Mouse (Mus musculus): Measurements from ENCODE around the gene Padi3.

The Padi3 gene

GRCm38 (mm10) chr4:140810458-140811260 is at the start of gene Padi3:
Gene Padi3 (minus strand): TSS chr4:140810648.
- DNase-seq: peak in 1 of 2 experiments; percentile 18

- DNase-seq: no peak
Measured at GRCm38 (mm10) chr4:140859291-140859690, 48.8 kb upstream of the Padi3 start.

- no peak for DNase-seq
Measured at GRCm38 (mm10) chr4:140857813-140858212, 47.4 kb upstream of the Padi3 start.

GRCm38 (mm10) chr4:140857041-140857440 is 46.6 kb upstream of the Padi3 start:
- DNase-seq: no peak

- no peak for DNase-seq
Measured at GRCm38 (mm10) chr4:140855151-140855550, 44.7 kb upstream of the Padi3 start.

GRCm38 (mm10) chr4:140854455-140854864 is 44.0 kb upstream of the Padi3 start:
- DNase-seq: no peak

GRCm38 (mm10) chr4:140853626-140854025 is 43.2 kb upstream of the Padi3 start:
- DNase-seq: no peak

GRCm38 (mm10) chr4:140849310-140849709 is 38.9 kb upstream of the Padi3 start:
- DNase-seq: no peak

GRCm38 (mm10) chr4:140845666-140846065 is 35.2 kb upstream of the Padi3 start, which contains the start of gene Padi1:
Gene Padi1 (minus strand): TSS chr4:140845778.
- peak; percentile 30 for DNase-seq

GRCm38 (mm10) chr4:140844991-140845390 is 34.5 kb upstream of the Padi3 start:
- peak in 1 of 2 experiments; percentile 18 for DNase-seq

GRCm38 (mm10) chr4:140843670-140844280 is 33.3 kb upstream of the Padi3 start:
- no peak for DNase-seq

- DNase-seq: no peak
Measured at GRCm38 (mm10) chr4:140842909-140843308, 32.5 kb upstream of the Padi3 start.

GRCm38 (mm10) chr4:140837879-140838278 is 27.4 kb upstream of the Padi3 start:
- peak; percentile 18 to 49 for DNase-seq

GRCm38 (mm10) chr4:140836208-140836866 is 25.9 kb upstream of the Padi3 start:
- peak; percentile 11 to 40 for DNase-seq

GRCm38 (mm10) chr4:140835682-140836081 is 25.2 kb upstream of the Padi3 start:
- peak; percentile 65 to 73 for DNase-seq

- no peak for DNase-seq
Measured at GRCm38 (mm10) chr4:140834327-140834934, 24.0 kb upstream of the Padi3 start.

GRCm38 (mm10) chr4:140832821-140833220 is 22.4 kb upstream of the Padi3 start:
- DNase-seq: no peak

GRCm38 (mm10) chr4:140831808-140832207 is 21.4 kb upstream of the Padi3 start:
- DNase-seq: peak; percentile 64 to 76

- no peak for DNase-seq
Measured at GRCm38 (mm10) chr4:140827237-140827636, 16.8 kb upstream of the Padi3 start.

- no peak for DNase-seq
Measured at GRCm38 (mm10) chr4:140825942-140826341, 15.5 kb upstream of the Padi3 start.

- DNase-seq: peak; percentile 45 to 54
Measured at GRCm38 (mm10) chr4:140821988-140822387, 11.5 kb upstream of the Padi3 start.

GRCm38 (mm10) chr4:140817413-140817812 is 7.0 kb upstream of the Padi3 start:
- no peak for DNase-seq

All from kidney, postnatal 4 days (tissue).